Mouse (Mus musculus) mesoderm, embryonic 11.5 days (tissue): ENCODE data around the gene Gnl3l.
A peak's percentile ranks its signal among the peaks of the same experiment; 100 is the strongest.

ENCODE experiments used
- DNase-seq: peaks from one replicate; pipeline ENCODE4 v3.0.0-alpha.2; 2012; ENCODE audit warnings: low read depth, low spot score

Gene Gnl3l

GRCm38 (mm10) chrX:150956522-150957300 is 60.4 kb downstream of the Gnl3l start:
- DNase-seq: peak; percentile 90

GRCm38 (mm10) chrX:150956016-150956415 is 61.1 kb downstream of the Gnl3l start:
- DNase-seq: no peak

GRCm38 (mm10) chrX:150955441-150955840 is 61.7 kb downstream of the Gnl3l start:
- DNase-seq: peak; percentile 63

- DNase-seq: no peak
Measured at GRCm38 (mm10) chrX:150954721-150955120, 62.4 kb downstream of the Gnl3l start.
